Mouse (Mus musculus): ENCODE results near the gene Upb1.

DNA sequence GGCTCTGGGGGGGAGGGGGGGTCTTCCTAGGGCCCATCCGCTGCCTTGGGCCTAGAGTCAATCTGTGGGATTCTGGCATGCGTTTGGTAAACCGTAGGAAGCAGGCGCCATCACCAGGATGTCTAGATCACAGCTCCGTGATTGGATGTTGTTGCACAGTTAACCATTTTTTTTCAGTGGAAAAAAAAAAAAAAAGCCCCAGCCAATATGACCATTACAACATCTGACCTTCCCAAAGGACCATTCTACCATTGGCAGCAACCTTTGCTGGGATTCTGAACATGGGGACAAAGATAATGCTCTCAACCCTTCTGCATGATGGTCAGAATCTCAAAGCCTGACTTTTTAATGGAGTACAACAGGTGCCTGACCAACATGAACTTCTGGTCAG, 29.2 kb downstream of the Upb1 start:
- TF ChIP-seq POLR2A (IDR thresholded peaks at IDR 0.05; ENCODE audit: low read depth, low read length) (no peak), CTCF (IDR thresholded peaks at IDR 0.05; ENCODE audit: extremely low read depth, insufficient read length, insufficient replicate concordance, low read depth, low read length) (no peak)

All from small intestine, adult 2 months (tissue).